Mouse (Mus musculus): ENCODE measurements around the gene E2f2. TPM values are rescaled to one million over a fixed set of nuclear protein-coding genes. Genes with fewer than 3 reads are reported as not detected.
A peak's percentile ranks its signal among the peaks of the same experiment; 100 is the strongest.

The E2f2 gene
- total and polyA plus RNA-seq, 3 experiments: 0.65 to 5.3 (median 1.3) TPM

GRCm38 (mm10) chr4:136240123-136240522 is 67.9 kb downstream of the E2f2 start:
- H3K36me3 ChIP-seq (ENCODE audit: control insufficient read depth, insufficient read depth, low read length): no peaks in the 10 kb centered on the region
- intact Hi-C loops (cut with DNase I): loop anchor here (5.0 kb wide), 1 partner anchor 78 kb away; no protein-coding TSS in a partner anchor
- no peaks in the 10 kb centered on the region for H3K4me1 ChIP-seq (ENCODE audit: control insufficient read depth, insufficient read depth, low read length)
- H3K4me3 ChIP-seq: no peak overlapping the region
- TF ChIP-seq POLR2A (IDR thresholded peaks at IDR 0.05; ENCODE audit: insufficient read depth, low read depth, low read length) (no peak), EP300 (IDR thresholded peaks at IDR 0.05; ENCODE audit: insufficient read depth, low read depth, low read length) (no peak), CTCF (IDR thresholded peaks at IDR 0.05) (no peak)
- no peaks in the 10 kb centered on the region for H3K79me2 ChIP-seq (replicated peaks; ENCODE audit: control insufficient read depth, insufficient read depth, low read length)
- WGBS: 70% methylated on average over 14 of the region's 14 CpGs
- no peak for DNase-seq
- no peak overlapping the region for H3K9ac ChIP-seq (ENCODE audit: low read depth, low read length)
- H3K27me3 ChIP-seq (ENCODE audit: control insufficient read depth, insufficient read depth, low read length): no peaks in the 10 kb centered on the region
- H3K27ac ChIP-seq: no peak overlapping the region

GRCm38 (mm10) chr4:136240955-136241354 is 68.8 kb downstream of the E2f2 start:
- 68% methylated on average over 8 of the region's 8 CpGs for WGBS
- Histone ChIP-seq H3K4me3 (no peak overlapping the region), H3K9ac (ENCODE audit: low read depth, low read length) (no peak overlapping the region), H3K79me2 (replicated peaks; ENCODE audit: control insufficient read depth, insufficient read depth, low read length) (no peaks in the 10 kb centered on the region), H3K4me1 (ENCODE audit: control insufficient read depth, insufficient read depth, low read length) (no peaks in the 10 kb centered on the region), H3K27me3 (ENCODE audit: control insufficient read depth, insufficient read depth, low read length) (no peaks in the 10 kb centered on the region), H3K27ac (no peak overlapping the region), H3K36me3 (ENCODE audit: control insufficient read depth, insufficient read depth, low read length) (no peaks in the 10 kb centered on the region)
- DNase-seq: no peak
- intact Hi-C loops (cut with DNase I): loop anchor here (5.0 kb wide), 1 partner anchor 79 kb away; no protein-coding TSS in a partner anchor
- TF ChIP-seq CTCF (IDR thresholded peaks at IDR 0.05): no peak
- TF ChIP-seq EP300 (IDR thresholded peaks at IDR 0.05; ENCODE audit: insufficient read depth, low read depth, low read length): no peak
- TF ChIP-seq POLR2A (IDR thresholded peaks at IDR 0.05; ENCODE audit: insufficient read depth, low read depth, low read length): no peak

DNA sequence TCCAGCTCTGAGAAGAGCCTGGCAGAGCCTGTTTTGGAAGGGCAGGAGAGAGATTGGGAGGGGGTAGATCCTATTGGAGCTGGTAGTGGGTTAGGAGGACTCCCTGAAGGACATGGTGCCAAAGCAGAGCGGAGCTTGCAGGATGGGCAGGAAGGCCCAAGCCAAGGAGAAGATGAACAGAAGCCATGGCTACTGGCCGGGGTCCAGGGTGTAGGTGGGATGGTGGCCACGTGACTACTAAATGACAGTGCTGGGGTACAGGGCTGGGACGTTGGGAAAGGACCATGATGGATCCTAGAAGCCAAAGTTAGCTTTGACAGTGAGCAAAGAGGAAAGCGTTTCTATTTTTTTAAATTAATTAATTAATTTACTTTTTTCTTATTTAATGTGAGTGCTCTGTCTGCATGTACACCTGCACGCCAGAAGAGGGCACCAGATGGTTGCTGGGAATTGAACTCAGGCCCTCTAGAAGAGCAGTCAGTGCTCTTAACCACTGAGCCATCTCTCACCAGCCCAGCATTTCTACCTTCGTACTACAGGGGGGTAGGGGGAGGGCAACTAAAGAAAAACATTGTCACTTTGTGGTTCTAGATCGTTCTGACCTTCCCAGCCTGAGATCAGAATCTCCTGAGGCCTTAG is 70.0 kb downstream of the E2f2 start:
- peak; percentile 83 for TF ChIP-seq CTCF (IDR thresholded peaks at IDR 0.05)
- TF ChIP-seq POLR2A (IDR thresholded peaks at IDR 0.05; ENCODE audit: insufficient read depth, low read depth, low read length): no peak
- TF ChIP-seq EP300 (IDR thresholded peaks at IDR 0.05; ENCODE audit: insufficient read depth, low read depth, low read length): no peak
- Histone ChIP-seq H3K9ac (ENCODE audit: low read depth, low read length) (no peak overlapping the region), H3K27me3 (ENCODE audit: control insufficient read depth, insufficient read depth, low read length) (no peaks in the 10 kb centered on the region), H3K36me3 (ENCODE audit: control insufficient read depth, insufficient read depth, low read length) (no peaks in the 10 kb centered on the region), H3K79me2 (replicated peaks; ENCODE audit: control insufficient read depth, insufficient read depth, low read length) (no peaks in the 10 kb centered on the region), H3K27ac (no peak overlapping the region), H3K4me1 (ENCODE audit: control insufficient read depth, insufficient read depth, low read length) (peaks cover 3% of the 10 kb centered on the region), H3K4me3 (no peak overlapping the region)
- intact Hi-C loops (cut with DNase I): loop anchor here (5.0 kb wide), 1 partner anchor 80 kb away; no protein-coding TSS in a partner anchor
- DNase-seq: no peak
- WGBS: 49% methylated on average over 8 of the region's 8 CpGs

- Histone ChIP-seq H3K36me3 (ENCODE audit: control insufficient read depth, insufficient read depth, low read length) (no peaks in the 10 kb centered on the region), H3K9ac (ENCODE audit: low read depth, low read length) (no peak overlapping the region), H3K4me1 (ENCODE audit: control insufficient read depth, insufficient read depth, low read length) (peaks cover 3% of the 10 kb centered on the region), H3K79me2 (replicated peaks; ENCODE audit: control insufficient read depth, insufficient read depth, low read length) (no peaks in the 10 kb centered on the region), H3K27me3 (ENCODE audit: control insufficient read depth, insufficient read depth, low read length) (no peaks in the 10 kb centered on the region), H3K4me3 (no peak overlapping the region), H3K27ac (no peak overlapping the region)
- intact Hi-C loops (cut with DNase I): loop anchor here (5.0 kb wide), 1 partner anchor 80 kb away; no protein-coding TSS in a partner anchor
- TF ChIP-seq CTCF (IDR thresholded peaks at IDR 0.05) (no peak), EP300 (IDR thresholded peaks at IDR 0.05; ENCODE audit: insufficient read depth, low read depth, low read length) (no peak), POLR2A (IDR thresholded peaks at IDR 0.05; ENCODE audit: insufficient read depth, low read depth, low read length) (no peak)
- 92% methylated on average over 7 of the region's 7 CpGs for WGBS
- no peak for DNase-seq
These were observed 70.5 kb downstream of the E2f2 start for GRCm38 (mm10) chr4:136242728-136243127.

DNA sequence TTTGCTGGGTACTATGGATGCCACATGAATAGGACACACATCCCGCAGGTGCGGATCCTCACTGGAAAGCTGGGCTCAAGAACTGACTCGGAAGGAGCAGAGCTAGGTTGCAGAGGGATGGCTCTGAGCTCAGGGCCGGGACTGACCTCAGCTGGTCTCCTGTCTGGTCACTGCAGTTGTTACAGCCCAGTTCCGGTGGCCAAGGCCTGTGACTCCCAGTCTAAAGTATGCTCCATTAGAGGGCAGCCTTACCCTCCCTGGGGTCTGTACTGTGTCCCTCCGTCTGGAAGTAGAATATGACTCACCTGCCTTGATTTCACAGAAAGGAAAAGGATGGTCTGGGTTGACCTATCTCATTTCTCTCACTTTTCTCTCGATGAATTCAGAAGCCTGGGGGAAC is 72.0 kb downstream of the E2f2 start:
- no peak overlapping the region for H3K27ac ChIP-seq
- H3K27me3 ChIP-seq (ENCODE audit: control insufficient read depth, insufficient read depth, low read length): no peaks in the 10 kb centered on the region
- TF ChIP-seq EP300 (IDR thresholded peaks at IDR 0.05; ENCODE audit: insufficient read depth, low read depth, low read length) (no peak), CTCF (IDR thresholded peaks at IDR 0.05) (no peak), POLR2A (IDR thresholded peaks at IDR 0.05; ENCODE audit: insufficient read depth, low read depth, low read length) (no peak)
- 56% methylated on average over 7 of the region's 7 CpGs for WGBS
- no peaks in the 10 kb centered on the region for H3K36me3 ChIP-seq (ENCODE audit: control insufficient read depth, insufficient read depth, low read length)
- no peaks in the 10 kb centered on the region for H3K79me2 ChIP-seq (replicated peaks; ENCODE audit: control insufficient read depth, insufficient read depth, low read length)
- DNase-seq: no peak
- H3K9ac ChIP-seq (ENCODE audit: low read depth, low read length): no peak overlapping the region
- no peak overlapping the region for H3K4me3 ChIP-seq
- intact Hi-C loops (cut with DNase I): loop anchor here (5.0 kb wide), 1 partner anchor 82 kb away; no protein-coding TSS in a partner anchor
- H3K4me1 ChIP-seq (ENCODE audit: control insufficient read depth, insufficient read depth, low read length): peaks cover 3% of the 10 kb centered on the region

Other genes with a start within 250 kb of the E2f2 start
- 10 to 100 TPM; 72.6 to 80.4 TPM for gene Hmgcl, start 225.9 kb upstream of the E2f2 start, total RNA-seq (2021)
- gene Hmgcl, start 225.9 kb upstream of the E2f2 start, polyA plus RNA-seq (2012; rRNA removed): 71.9 and 96.9 TPM in 2 replicates
- gene Gale, start 208.7 kb upstream of the E2f2 start, total RNA-seq (2021): 1 to 10 TPM; 1.6 to 2.0 TPM
- gene Gale, start 208.7 kb upstream of the E2f2 start, polyA plus RNA-seq (2012; rRNA removed): 4.6 TPM in 2 replicates
- 10 to 100 TPM; 35.9 to 37.1 TPM for gene Lypla2, start 199.8 kb upstream of the E2f2 start, total RNA-seq (2021)
- 52.2 and 55.1 TPM in 2 replicates for gene Lypla2, start 199.8 kb upstream of the E2f2 start, polyA plus RNA-seq (2012; rRNA removed)
- gene Pithd1, start 185.1 kb upstream of the E2f2 start, total RNA-seq (2021): 10 to 100 TPM; 19.4 to 20.9 TPM
- gene Pithd1, start 185.1 kb upstream of the E2f2 start, polyA plus RNA-seq (2012; rRNA removed): 19.0 and 29.2 TPM in 2 replicates
- 10 to 100 TPM; 31.1 to 35.5 TPM for gene Eloa, start 150.6 kb upstream of the E2f2 start, total RNA-seq (2021)
- 11.0 and 17.7 TPM in 2 replicates for gene Eloa, start 150.6 kb upstream of the E2f2 start, polyA plus RNA-seq (2012; rRNA removed)
- 100 to 1,000 TPM; 259 to 288 TPM for gene Rpl11, start 119.0 kb upstream of the E2f2 start, total RNA-seq (2021)
- 132 and 186 TPM in 2 replicates for gene Rpl11, start 119.0 kb upstream of the E2f2 start, polyA plus RNA-seq (2012; rRNA removed)
- 10 to 100 TPM; 56.8 to 58.8 TPM for gene Id3, start 28.9 kb upstream of the E2f2 start, total RNA-seq (2021)
- 92.1 and 120 TPM in 2 replicates for gene Id3, start 28.9 kb upstream of the E2f2 start, polyA plus RNA-seq (2012; rRNA removed)
- 10 to 100 TPM in 1 of 2 experiments, 1 to 10 TPM in 1; 7.8 to 10.2 TPM for gene Asap3, start 34.0 kb downstream of the E2f2 start, total RNA-seq (2021)
- 8.6 and 9.4 TPM in 2 replicates for gene Asap3, start 34.0 kb downstream of the E2f2 start, polyA plus RNA-seq (2012; rRNA removed)
- gene Tcea3, start 75.3 kb downstream of the E2f2 start, total RNA-seq (2021): 100 to 1,000 TPM; 112 to 138 TPM
- 46.9 and 48.7 TPM in 2 replicates for gene Tcea3, start 75.3 kb downstream of the E2f2 start, polyA plus RNA-seq (2012; rRNA removed)
- 10 to 100 TPM; 33.7 to 39.6 TPM for gene Zfp46, start 112.3 kb downstream of the E2f2 start, total RNA-seq (2021)
- 32.1 and 49.6 TPM in 2 replicates for gene Zfp46, start 112.3 kb downstream of the E2f2 start, polyA plus RNA-seq (2012; rRNA removed)
- 10 to 100 TPM; 43.9 to 44.8 TPM for gene Hnrnpr, start 138.5 kb downstream of the E2f2 start, total RNA-seq (2021)
- gene Hnrnpr, start 138.5 kb downstream of the E2f2 start, polyA plus RNA-seq (2012; rRNA removed): 10.7 and 18.3 TPM in 2 replicates